Mouse (Mus musculus) midbrain, embryonic 11.5 days (tissue): ENCODE measurements at regions not wholly inside any gene's neighbourhood (a gene's known extent, or its start where the extent isn't known, plus 50 kb on each side); places are given as distances from the start of the nearest gene placed in this dataset.

Experiments used
- ATAC-seq: fragments of 200-750 bp; cut with Nextera tagmentation; 2 replicates; pipeline ENCODE4 v1.8.0; 2017; ENCODE audit warnings: moderate TSS enrichment, moderate library complexity; ENCODE audit not compliant: low FRiP score
- DNase-seq: peaks from one replicate; pipeline ENCODE4 v3.0.0; 2015; ENCODE audit warnings: low spot score; ENCODE audit errors: missing footprints
- H3K27ac ChIP-seq: fragments of 300-500 bp; sonication (generic); 2 replicates; pipeline ENCODE4 v1.5.1; 2014; ENCODE audit warnings: low read depth, low read length
- H3K27me3 ChIP-seq: fragments of 300-500 bp; sonication (generic); 2 replicates; pipeline ENCODE4 v1.6.1; 2014; ENCODE audit warnings: mild to moderate bottlenecking, low read length, moderate library complexity, mixed read lengths; ENCODE audit not compliant: control insufficient read depth, insufficient read depth
- H3K36me3 ChIP-seq: fragments of 300-500 bp; sonication (generic); 2 replicates; pipeline ENCODE4 v1.6.1; 2014; ENCODE audit warnings: mild to moderate bottlenecking, low read length, moderate library complexity, mixed read lengths; ENCODE audit not compliant: control insufficient read depth, insufficient read depth
- H3K4me1 ChIP-seq: fragments of 300-500 bp; sonication (generic); 2 replicates; pipeline ENCODE4 v1.6.1; 2014; ENCODE audit warnings: low read length; ENCODE audit not compliant: control insufficient read depth, insufficient read depth
- H3K4me2 ChIP-seq: fragments of 300-500 bp; sonication (generic); 2 replicates; pipeline ENCODE4 v1.6.1; 2014; ENCODE audit warnings: mild to moderate bottlenecking, moderate library complexity
- H3K4me3 ChIP-seq: fragments of 300-500 bp; sonication (generic); 2 replicates; pipeline ENCODE4 v1.5.1; 2014; ENCODE audit warnings: low read depth, low read length
- H3K9ac ChIP-seq: fragments of 300-500 bp; sonication (generic); 2 replicates; pipeline ENCODE4 v1.6.1; 2014; ENCODE audit warnings: low read length
- H3K9me3 ChIP-seq: fragments of 300-500 bp; sonication (generic); 2 replicates; pipeline ENCODE4 v1.6.1; 2016; ENCODE audit warnings: low read length; ENCODE audit not compliant: control insufficient read depth
- WGBS: fragments of 180-500 bp; shearing (Covaris S2); extraction: QIAGEN DNeasy Blood & Tissue Kit; methylation state at CpG from one replicate; pipeline ENCODE4 v1.1.7; 2014; 5-methylcytosine and 5-hydroxymethylcytosine counted together

- no peaks in the 10 kb centered on the region for H3K4me1 ChIP-seq
- no peaks in the 10 kb centered on the region for H3K36me3 ChIP-seq
- no peak overlapping the region for H3K9ac ChIP-seq
- no peak overlapping the region for H3K27ac ChIP-seq
- no peak for ATAC-seq
- no peak overlapping the region for H3K4me3 ChIP-seq
- no peaks in the 10 kb centered on the region for H3K9me3 ChIP-seq
- H3K27me3 ChIP-seq = no peaks in the 10 kb centered on the region
- WGBS = 82% methylated on average over 10 of the region's 10 CpGs
- no peak for DNase-seq
- no peak overlapping the region for H3K4me2 ChIP-seq
Observed at GRCm38 (mm10) chr6:31147682-31148081, 188.8 kb upstream of the Klf14 start.

DNA sequence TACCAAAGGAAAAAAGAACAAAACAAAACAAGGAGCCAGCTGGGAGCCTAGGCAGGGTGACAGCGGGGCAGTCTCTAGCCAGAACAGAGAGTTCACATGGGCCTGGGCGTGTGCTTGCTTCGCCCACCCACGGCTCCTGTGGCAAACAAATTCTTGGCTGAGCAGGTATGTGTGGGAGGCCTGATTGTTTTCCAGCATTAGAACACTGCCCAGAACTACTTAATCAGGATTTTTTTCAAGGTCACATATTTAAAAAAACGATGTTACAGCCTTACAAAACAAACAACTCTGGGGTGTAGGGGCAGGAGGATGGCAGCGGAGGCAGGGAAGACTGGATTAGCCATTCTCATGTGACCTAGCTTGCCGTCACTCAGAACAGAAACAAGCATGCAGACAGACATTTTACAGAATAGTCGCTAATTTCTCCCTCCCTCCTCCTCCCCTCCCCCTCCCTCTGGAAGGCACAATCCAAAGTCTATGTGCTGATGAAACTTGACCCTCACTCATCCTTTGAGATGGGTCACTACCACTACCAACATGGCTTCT, 189.5 kb upstream of the Klf14 start:
- 76% methylated on average over 8 of the region's 8 CpGs for WGBS
- H3K9ac ChIP-seq = no peak overlapping the region

DNA sequence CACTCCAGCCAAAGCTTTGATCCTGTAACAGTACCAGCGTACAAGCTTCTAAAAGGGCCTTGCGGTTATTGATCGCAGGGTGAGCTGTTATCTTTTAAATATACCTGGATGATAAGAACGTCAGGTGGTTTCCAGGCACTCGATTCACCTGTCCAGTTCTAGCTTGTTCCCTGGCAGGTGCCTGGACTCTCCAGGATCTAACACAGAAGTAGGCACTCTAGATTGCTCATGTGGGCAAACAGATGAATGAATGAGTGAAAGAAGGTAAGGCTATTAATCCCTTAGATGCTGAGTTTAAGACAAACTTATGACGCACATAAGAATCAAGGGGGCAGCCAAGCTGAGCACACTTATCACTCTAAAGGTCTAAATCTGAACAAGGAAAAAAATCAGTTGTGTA, 190.3 kb upstream of the Klf14 start:
- Histone ChIP-seq H3K4me3 (no peak overlapping the region), H3K27ac (no peak overlapping the region), H3K4me1 (no peaks in the 10 kb centered on the region), H3K27me3 (no peaks in the 10 kb centered on the region), H3K36me3 (no peaks in the 10 kb centered on the region), H3K9me3 (no peaks in the 10 kb centered on the region), H3K9ac (no peak overlapping the region), H3K4me2 (no peak overlapping the region)
- ATAC-seq (no peak), DNase-seq (no peak)
- WGBS = 94% methylated on average over 6 of the region's 6 CpGs

More for the DNA sequence above, 189.5 kb upstream of the Klf14 start:
- H3K27me3 ChIP-seq = no peaks in the 10 kb centered on the region
- H3K4me1 ChIP-seq = no peaks in the 10 kb centered on the region
- no peaks in the 10 kb centered on the region for H3K9me3 ChIP-seq
- ATAC-seq (no peak), DNase-seq (no peak)
- no peak overlapping the region for H3K4me3 ChIP-seq
- no peaks in the 10 kb centered on the region for H3K36me3 ChIP-seq
- H3K27ac ChIP-seq = no peak overlapping the region
- H3K4me2 ChIP-seq = no peak overlapping the region

- H3K27ac ChIP-seq = no peak overlapping the region
- DNase-seq = no peak
- no peaks in the 10 kb centered on the region for H3K4me1 ChIP-seq
- no peaks in the 10 kb centered on the region for H3K36me3 ChIP-seq
- no peak overlapping the region for H3K9ac ChIP-seq
- WGBS = 89% methylated on average over 8 of the region's 8 CpGs
- H3K9me3 ChIP-seq = no peaks in the 10 kb centered on the region
- ATAC-seq = no peak
- H3K4me3 ChIP-seq = no peak overlapping the region
- H3K27me3 ChIP-seq = no peaks in the 10 kb centered on the region
- no peak overlapping the region for H3K4me2 ChIP-seq
Observed at GRCm38 (mm10) chr6:31150416-31150815, 191.5 kb upstream of the Klf14 start.

GRCm38 (mm10) chr6:31155857-31156256, 197.0 kb upstream of the Klf14 start:
- no peak overlapping the region for H3K27ac ChIP-seq
- no peak overlapping the region for H3K9ac ChIP-seq
- H3K36me3 ChIP-seq = no peaks in the 10 kb centered on the region
- no peak overlapping the region for H3K4me2 ChIP-seq
- no peak for ATAC-seq
- 39% methylated on average over 5 of the region's 5 CpGs for WGBS
- no peak overlapping the region for H3K4me3 ChIP-seq
- no peaks in the 10 kb centered on the region for H3K9me3 ChIP-seq
- H3K4me1 ChIP-seq = no peaks in the 10 kb centered on the region
- H3K27me3 ChIP-seq = no peaks in the 10 kb centered on the region
- peak; percentile 85 for DNase-seq

DNA sequence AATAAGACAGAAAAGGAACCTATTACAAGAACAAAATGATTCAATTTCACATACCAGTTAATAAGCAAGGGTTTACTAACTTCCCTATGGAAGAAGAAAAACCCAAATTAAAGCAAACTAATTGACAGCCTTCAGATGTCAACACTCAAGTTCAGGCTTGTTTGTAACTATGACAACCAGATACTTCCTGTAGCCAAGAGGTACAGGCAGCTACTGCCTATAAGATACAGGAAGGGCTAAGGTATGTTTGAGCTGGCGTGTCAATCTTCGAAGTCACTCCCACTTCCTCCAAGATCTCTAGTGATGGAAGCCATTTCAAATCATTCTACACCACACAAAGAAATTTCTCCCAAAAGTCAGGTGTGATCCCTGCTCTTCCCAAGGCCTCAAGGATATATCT, 198.1 kb upstream of the Klf14 start:
- Histone ChIP-seq H3K4me2 (no peak overlapping the region), H3K4me3 (no peak overlapping the region), H3K27ac (no peak overlapping the region), H3K4me1 (no peaks in the 10 kb centered on the region), H3K9ac (no peak overlapping the region), H3K9me3 (no peaks in the 10 kb centered on the region), H3K36me3 (no peaks in the 10 kb centered on the region), H3K27me3 (no peaks in the 10 kb centered on the region)
- DNase-seq (no peak), ATAC-seq (no peak)
- WGBS = 87% methylated on average over 2 of the region's 2 CpGs

- Histone ChIP-seq H3K36me3 (no peaks in the 10 kb centered on the region), H3K9me3 (no peaks in the 10 kb centered on the region), H3K27ac (no peak overlapping the region), H3K4me1 (no peaks in the 10 kb centered on the region), H3K4me2 (no peak overlapping the region), H3K4me3 (no peak overlapping the region), H3K9ac (no peak overlapping the region), H3K27me3 (no peaks in the 10 kb centered on the region)
- DNase-seq (no peak), ATAC-seq (no peak)
- WGBS = 74% methylated on average over 6 of the region's 6 CpGs
Observed at GRCm38 (mm10) chr6:31157429-31157828, 198.6 kb upstream of the Klf14 start.

- 90% methylated on average over 7 of the region's 7 CpGs for WGBS
- H3K9me3 ChIP-seq = no peaks in the 10 kb centered on the region
- no peak overlapping the region for H3K27ac ChIP-seq
- H3K27me3 ChIP-seq = no peaks in the 10 kb centered on the region
- ATAC-seq = no peak
- no peaks in the 10 kb centered on the region for H3K4me1 ChIP-seq
- H3K4me3 ChIP-seq = no peak overlapping the region
- no peak overlapping the region for H3K4me2 ChIP-seq
- H3K36me3 ChIP-seq = no peaks in the 10 kb centered on the region
- no peak for DNase-seq
- H3K9ac ChIP-seq = no peak overlapping the region
Observed at GRCm38 (mm10) chr6:31158648-31159047, 199.8 kb upstream of the Klf14 start.

GRCm38 (mm10) chr6:31159240-31159639, 200.4 kb upstream of the Klf14 start:
- Histone ChIP-seq H3K4me3 (no peak overlapping the region), H3K9me3 (no peaks in the 10 kb centered on the region), H3K36me3 (no peaks in the 10 kb centered on the region), H3K9ac (no peak overlapping the region), H3K27ac (no peak overlapping the region), H3K4me2 (no peak overlapping the region), H3K4me1 (no peaks in the 10 kb centered on the region), H3K27me3 (no peaks in the 10 kb centered on the region)
- 62% methylated on average over 8 of the region's 8 CpGs for WGBS
- DNase-seq (no peak), ATAC-seq (no peak)
